Mouse (Mus musculus) midbrain, embryonic 15.5 days (tissue): ENCODE results near the gene Gm7073. TPM values are rescaled to one million over a fixed set of nuclear protein-coding genes. Genes with fewer than 3 reads are reported as not detected.

Source experiments
- ATAC-seq: fragments of 200-750 bp; cut with Nextera tagmentation; replicated peaks from 2 replicates; pipeline ENCODE4 v1.8.0; 2017; ENCODE audit warnings: moderate TSS enrichment
- H3K27ac ChIP-seq: fragments of 300-500 bp; sonication (generic); 2 replicates; pipeline ENCODE4 v1.5.1; 2015; ENCODE audit warnings: mild to moderate bottlenecking, inconsistent platforms
- H3K27me3 ChIP-seq: fragments of 300-500 bp; sonication (generic); replicated peaks from 2 replicates; pipeline ENCODE4 v1.6.1; 2015; ENCODE audit warnings: inconsistent platforms
- H3K36me3 ChIP-seq: fragments of 300-500 bp; sonication (generic); replicated peaks from 2 replicates; pipeline ENCODE4 v1.6.1; 2015; ENCODE audit warnings: inconsistent platforms
- H3K4me1 ChIP-seq: fragments of 300-500 bp; sonication (generic); 2 replicates; pipeline ENCODE4 v1.6.1; 2015; ENCODE audit warnings: inconsistent platforms
- H3K4me2 ChIP-seq: fragments of 300-500 bp; sonication (generic); 2 replicates; pipeline ENCODE4 v1.6.1; 2015; ENCODE audit warnings: inconsistent platforms, mild to moderate bottlenecking, moderate library complexity
- H3K4me3 ChIP-seq: fragments of 300-500 bp; sonication (generic); 2 replicates; pipeline ENCODE4 v1.5.1; 2015; ENCODE audit warnings: mild to moderate bottlenecking, inconsistent platforms
- H3K9ac ChIP-seq: fragments of 300-500 bp; sonication (generic); 2 replicates; pipeline ENCODE4 v1.6.1; 2015; ENCODE audit warnings: mild to moderate bottlenecking, inconsistent platforms
- H3K9me3 ChIP-seq: fragments of 300-500 bp; sonication (generic); 2 replicates; pipeline ENCODE4 v1.6.1; 2016; ENCODE audit warnings: inconsistent platforms
- WGBS: fragments of 180-500 bp; shearing (Covaris S2); methylation state at CpG from one replicate; pipeline ENCODE4 v1.1.7; 2015; ENCODE audit warnings: mixed read lengths; 5-methylcytosine and 5-hydroxymethylcytosine counted together
- polyA plus RNA-seq: library from polyadenylated mRNA; unstranded; fragments of >200 nt; fragmentation: Nextera tagmentation; extraction: Ambion mirVana; gene quantifications from 2 replicates; pipeline ENCODE4 v1.2.1, GENCODE M21; 2015

Gene Gm7073
- polyA plus RNA-seq = not detected in 2 replicates

DNA sequence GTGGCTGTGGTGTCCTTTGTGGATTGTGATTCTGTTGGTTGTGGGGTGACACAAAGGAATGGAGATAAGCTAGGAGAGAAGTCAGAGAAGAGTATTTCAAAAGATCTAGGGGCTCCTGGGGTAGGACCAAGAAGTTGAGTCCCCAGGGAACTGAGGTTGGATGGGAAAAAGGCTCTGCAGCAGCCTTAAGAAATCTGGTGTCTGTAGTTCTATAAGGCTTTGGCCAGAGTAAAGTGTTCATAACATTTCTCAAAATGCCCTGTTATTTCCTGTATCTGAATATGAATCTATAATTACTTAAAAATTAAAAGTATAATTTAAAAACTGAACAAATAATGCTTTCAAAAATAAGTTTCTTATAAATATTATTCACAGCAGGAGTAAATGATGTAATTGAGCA is at the start of gene Gm7073:
Gm7073 (minus strand) TSS at position 101 of the 400 bp plus-strand sequence.
- Histone ChIP-seq H3K9me3 (no peaks in the 10 kb centered on the region), H3K4me2 (no peak within 1 kb of the TSS), H3K27ac (no peak within 1 kb of the TSS), H3K4me3 (no peak within 1 kb of the TSS), H3K9ac (no peak within 1 kb of the TSS), H3K27me3 (no peaks in the 10 kb centered on the region), H3K4me1 (no peaks in the 10 kb centered on the region), H3K36me3 (no peaks in the 10 kb centered on the region)
- ATAC-seq = no peak

DNA sequence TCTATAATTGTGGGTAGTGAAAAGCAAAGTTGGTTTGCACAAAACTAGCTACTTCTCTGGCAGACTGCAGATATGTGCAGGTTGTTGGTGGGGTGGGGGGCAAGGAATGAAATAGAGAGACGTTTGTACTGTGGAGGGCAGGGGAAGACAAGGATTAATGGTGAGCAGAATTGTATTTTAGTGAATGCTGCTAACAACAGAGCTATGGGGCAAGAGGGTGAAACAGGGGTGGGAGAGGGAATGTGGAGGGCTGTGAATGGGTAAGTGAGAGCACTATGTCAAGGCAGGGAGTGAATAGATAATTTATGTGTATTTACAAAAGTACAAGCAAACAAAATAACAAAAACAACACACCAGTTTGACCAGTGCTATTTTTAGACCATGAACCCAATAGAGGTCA is 31.5 kb upstream of the Gm7073 start:
- Histone ChIP-seq H3K36me3 (no peaks in the 10 kb centered on the region), H3K9ac (no peak overlapping the region), H3K4me2 (no peak overlapping the region), H3K4me1 (no peaks in the 10 kb centered on the region), H3K4me3 (no peak overlapping the region), H3K27ac (no peak overlapping the region), H3K27me3 (no peaks in the 10 kb centered on the region), H3K9me3 (no peaks in the 10 kb centered on the region)
- 14% methylated on average over 1 of the region's 1 CpGs for WGBS
- no peak for ATAC-seq

DNA sequence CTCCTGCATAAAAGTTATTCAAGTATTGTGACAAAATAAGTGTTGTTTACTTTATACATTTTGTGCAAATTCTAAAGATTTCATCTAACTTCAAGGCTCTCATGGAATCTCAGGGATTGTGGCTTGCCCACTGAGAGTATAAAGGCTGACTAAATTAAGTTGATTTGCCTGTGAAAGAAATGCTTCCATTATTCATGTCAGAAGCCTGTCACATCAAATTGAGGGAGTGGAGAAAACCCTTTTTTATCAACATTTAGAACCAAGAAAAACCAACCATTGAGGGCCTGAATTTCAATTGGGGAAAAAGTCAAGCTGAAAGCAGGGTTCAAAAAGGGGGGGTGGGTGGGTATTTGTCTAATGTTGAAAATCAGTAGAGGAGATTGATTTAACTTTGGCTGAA is 30.0 kb upstream of the Gm7073 start:
- H3K27me3 ChIP-seq = no peaks in the 10 kb centered on the region
- no peak overlapping the region for H3K4me2 ChIP-seq
- H3K4me3 ChIP-seq = no peak overlapping the region
- H3K9ac ChIP-seq = no peak overlapping the region
- no peak for ATAC-seq
- H3K27ac ChIP-seq = no peak overlapping the region
- H3K36me3 ChIP-seq = no peaks in the 10 kb centered on the region
- H3K4me1 ChIP-seq = no peaks in the 10 kb centered on the region
- no peaks in the 10 kb centered on the region for H3K9me3 ChIP-seq

DNA sequence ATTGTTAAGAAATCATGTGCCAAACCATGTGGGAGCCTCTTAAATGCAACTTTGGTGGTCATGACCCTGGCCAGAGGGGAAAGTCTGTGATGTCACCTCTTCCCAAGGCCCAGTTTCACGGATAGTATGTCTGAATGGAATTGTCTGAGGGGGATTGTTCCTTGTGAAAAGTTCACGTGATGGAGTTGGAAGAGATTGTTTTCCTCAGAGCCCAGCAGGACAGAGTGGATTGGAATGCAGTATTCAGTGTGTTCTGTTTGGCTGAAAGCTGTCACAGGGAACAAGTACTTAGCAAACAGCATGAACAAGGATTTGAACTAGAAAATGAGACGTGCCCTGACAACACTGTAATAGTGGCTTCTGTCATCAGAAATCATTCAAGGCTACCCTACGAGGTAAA is 16.2 kb upstream of the Gm7073 start:
- no peaks in the 10 kb centered on the region for H3K9me3 ChIP-seq
- no peaks in the 10 kb centered on the region for H3K27me3 ChIP-seq
- H3K4me3 ChIP-seq = no peak overlapping the region
- 24% methylated on average over 4 of the region's 4 CpGs for WGBS
- no peak overlapping the region for H3K9ac ChIP-seq
- no peaks in the 10 kb centered on the region for H3K36me3 ChIP-seq
- no peak for ATAC-seq
- no peaks in the 10 kb centered on the region for H3K4me1 ChIP-seq
- no peak overlapping the region for H3K4me2 ChIP-seq
- H3K27ac ChIP-seq = no peak overlapping the region

DNA sequence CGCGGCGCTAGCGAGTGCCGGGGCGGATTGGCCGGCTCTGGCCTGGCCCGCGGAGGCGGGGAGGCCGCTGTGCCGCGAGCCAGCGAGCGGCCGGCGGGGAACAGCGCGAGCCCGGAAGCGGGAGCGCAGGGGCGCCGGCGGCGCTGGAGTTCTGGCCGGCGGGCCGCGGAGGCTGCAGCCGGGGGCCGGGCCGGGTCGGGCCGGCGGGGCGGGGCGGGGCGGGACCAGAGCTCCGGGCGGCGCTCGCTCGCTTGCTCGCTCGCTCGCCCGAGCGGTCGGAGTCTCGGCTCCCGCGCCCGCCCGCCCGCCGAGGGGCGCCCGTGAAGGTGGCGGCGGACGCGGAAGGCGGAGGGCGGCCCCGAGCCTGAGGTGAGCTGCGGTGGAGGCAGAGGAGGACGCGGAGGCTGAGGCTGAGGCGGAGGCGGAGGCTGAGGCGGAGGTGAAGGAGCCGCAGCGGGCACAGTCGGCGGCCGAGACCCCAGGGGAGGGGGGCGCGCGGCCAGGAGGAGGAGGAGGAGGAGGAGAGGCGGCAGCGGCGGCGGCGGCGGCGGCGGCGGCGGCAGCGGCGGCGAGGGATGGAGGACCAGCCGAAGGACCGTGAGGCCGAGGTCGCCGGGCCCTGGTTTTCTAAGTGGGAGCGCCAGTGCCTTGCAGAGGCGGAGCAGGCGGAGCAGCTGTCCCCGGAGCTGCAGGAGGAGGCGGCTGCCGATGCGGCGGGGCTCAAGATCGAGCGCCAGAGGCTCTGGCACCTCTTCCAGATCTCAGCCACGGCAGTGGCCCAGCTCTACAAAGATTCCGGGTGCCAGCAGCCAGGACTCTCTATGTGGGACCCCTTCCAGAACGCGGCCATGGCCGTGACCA is 8.6 kb upstream of the Gm7073 start:
- no peaks in the 10 kb centered on the region for H3K36me3 ChIP-seq
- H3K4me1 ChIP-seq = 0 out of 2 replicates have a peak, but pooled peaks cover 3% of the 10 kb centered on the region
- peak overlapping the region; percentile 86 for H3K27ac ChIP-seq
- H3K4me2 ChIP-seq = peak overlapping the region; percentile 56
- 25% methylated on average over 66 of the region's 113 CpGs for WGBS
- no peaks in the 10 kb centered on the region for H3K27me3 ChIP-seq
- peak; percentile 91 for ATAC-seq
- peak overlapping the region; percentile 58 for H3K9ac ChIP-seq
- peak overlapping the region; percentile 56 for H3K4me3 ChIP-seq
- no peaks in the 10 kb centered on the region for H3K9me3 ChIP-seq

DNA sequence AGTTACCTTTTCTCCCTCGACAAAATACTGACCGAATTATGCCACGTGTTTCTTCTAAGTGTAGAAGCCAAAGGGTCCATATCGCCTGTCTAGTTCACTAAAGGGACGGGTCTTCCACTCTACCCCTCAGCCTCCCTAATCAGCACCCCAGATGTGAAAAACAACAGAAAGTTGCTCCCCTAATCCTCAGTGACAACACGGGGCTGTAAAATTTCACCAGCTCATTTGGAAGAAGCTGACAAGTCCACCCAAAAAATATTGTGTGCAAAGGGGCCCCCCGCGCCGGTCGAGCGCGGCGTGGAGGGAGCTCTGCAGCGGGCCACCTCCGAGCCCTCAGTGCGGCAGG is 8.0 kb upstream of the Gm7073 start:
- Histone ChIP-seq H3K9ac (peak overlapping the region; percentile 58), H3K36me3 (no peaks in the 10 kb centered on the region), H3K27ac (peak overlapping the region; percentile 86), H3K4me3 (peak overlapping the region; percentile 56), H3K27me3 (no peaks in the 10 kb centered on the region), H3K4me1 (0 out of 2 replicates have a peak, but pooled peaks cover 3% of the 10 kb centered on the region), H3K4me2 (peak overlapping the region; percentile 56), H3K9me3 (no peaks in the 10 kb centered on the region)
- peak; percentile 34 for ATAC-seq
- 18% methylated on average over 16 of the region's 16 CpGs for WGBS

DNA sequence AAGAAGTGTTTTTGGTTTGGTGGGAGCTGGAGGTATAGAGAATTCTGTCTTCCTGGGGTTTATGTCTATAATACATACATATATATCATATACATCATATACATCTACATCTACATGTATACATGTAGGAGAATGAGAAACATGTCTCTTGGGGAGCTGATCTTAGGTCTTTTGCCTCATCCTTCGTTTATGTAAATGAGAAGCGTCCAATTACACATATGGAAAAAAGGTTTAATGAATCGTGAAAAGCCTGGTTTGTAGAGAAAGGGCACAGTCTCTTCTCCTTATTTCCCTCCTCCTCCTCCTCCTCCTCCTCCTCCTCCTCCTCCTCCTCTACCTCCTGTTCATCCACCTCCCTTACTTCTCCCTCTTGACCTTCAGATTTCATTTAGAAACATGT is 6.9 kb upstream of the Gm7073 start:
- Histone ChIP-seq H3K9ac (no peak overlapping the region), H3K27me3 (no peaks in the 10 kb centered on the region), H3K4me2 (no peak overlapping the region), H3K27ac (no peak overlapping the region), H3K4me3 (no peak overlapping the region), H3K4me1 (0 out of 2 replicates have a peak, but pooled peaks cover 3% of the 10 kb centered on the region), H3K36me3 (no peaks in the 10 kb centered on the region), H3K9me3 (no peaks in the 10 kb centered on the region)
- 39% methylated on average over 3 of the region's 3 CpGs for WGBS
- no peak for ATAC-seq

DNA sequence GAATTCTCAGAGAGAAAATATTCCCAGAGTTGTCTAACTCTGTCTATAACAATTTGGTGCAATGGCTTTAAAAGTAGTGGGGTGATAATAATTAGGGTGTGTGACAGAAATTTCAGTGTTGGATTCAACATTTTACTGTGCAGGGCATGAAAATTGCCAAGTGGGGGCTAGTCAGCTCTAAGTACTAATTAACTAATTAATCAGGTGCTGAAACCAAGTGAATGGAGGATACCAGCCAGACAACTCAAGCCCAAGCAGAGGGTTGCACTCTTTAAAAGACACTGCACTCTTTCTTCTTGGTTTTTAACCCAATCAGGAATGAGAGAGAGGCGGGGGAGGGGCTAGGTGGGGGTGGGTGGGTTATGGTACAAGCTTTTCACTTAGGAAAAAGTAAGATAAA is 6.4 kb upstream of the Gm7073 start:
- H3K27me3 ChIP-seq = no peaks in the 10 kb centered on the region
- no peak overlapping the region for H3K9ac ChIP-seq
- H3K4me1 ChIP-seq = 0 out of 2 replicates have a peak, but pooled peaks cover 3% of the 10 kb centered on the region
- no peak overlapping the region for H3K4me2 ChIP-seq
- ATAC-seq = no peak
- H3K9me3 ChIP-seq = no peaks in the 10 kb centered on the region
- no peak overlapping the region for H3K4me3 ChIP-seq
- no peak overlapping the region for H3K27ac ChIP-seq
- 22% methylated on average over 1 of the region's 1 CpGs for WGBS
- H3K36me3 ChIP-seq = no peaks in the 10 kb centered on the region

DNA sequence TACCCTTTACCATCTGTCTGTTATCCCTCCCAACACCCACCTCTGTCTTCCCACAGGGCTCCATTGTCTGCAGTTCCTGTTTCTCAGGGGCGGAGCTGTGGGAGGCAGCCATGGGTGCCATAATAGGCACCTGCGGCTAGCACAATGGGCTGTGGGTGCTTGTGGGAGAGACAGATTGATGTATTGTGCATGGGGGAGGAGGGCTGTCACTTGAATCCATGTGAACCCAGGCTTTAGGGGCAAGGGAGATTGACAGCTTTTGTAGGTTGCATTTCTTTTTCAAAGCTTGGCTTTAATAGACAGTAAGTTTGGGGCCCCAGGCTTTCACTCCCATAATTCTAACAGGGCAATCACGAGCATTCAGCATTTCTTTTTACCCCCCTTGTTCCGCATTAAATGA is 5.0 kb upstream of the Gm7073 start:
- 35% methylated on average over 4 of the region's 4 CpGs for WGBS
- Histone ChIP-seq H3K4me2 (no peak overlapping the region), H3K27ac (no peak overlapping the region), H3K9me3 (no peaks in the 10 kb centered on the region), H3K27me3 (no peaks in the 10 kb centered on the region), H3K36me3 (no peaks in the 10 kb centered on the region), H3K4me3 (no peak overlapping the region), H3K9ac (no peak overlapping the region), H3K4me1 (0 out of 2 replicates have a peak, but pooled peaks cover 3% of the 10 kb centered on the region)
- ATAC-seq = no peak

DNA sequence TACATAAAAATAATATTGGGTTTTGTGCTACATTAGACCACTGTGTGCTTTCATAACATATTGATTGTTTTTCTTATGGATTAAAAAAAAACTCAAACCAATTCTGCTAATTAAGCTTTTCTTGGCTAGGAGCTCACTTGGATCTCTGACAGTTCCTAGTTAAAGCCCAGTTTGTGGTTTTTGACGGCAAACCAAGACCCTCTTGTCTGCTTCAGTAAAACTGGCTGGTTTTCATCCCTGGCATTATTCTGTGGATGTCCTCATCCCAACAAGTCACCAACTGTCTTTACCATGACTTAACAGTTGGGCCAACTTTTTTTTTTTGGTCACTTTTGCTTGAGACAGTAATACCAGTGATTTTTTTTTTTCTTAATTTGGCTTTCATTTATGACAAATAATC is 3.9 kb upstream of the Gm7073 start:
- Histone ChIP-seq H3K36me3 (no peaks in the 10 kb centered on the region), H3K4me3 (no peak overlapping the region), H3K27ac (no peak overlapping the region), H3K27me3 (no peaks in the 10 kb centered on the region), H3K4me1 (no peaks in the 10 kb centered on the region), H3K9me3 (no peaks in the 10 kb centered on the region), H3K4me2 (no peak overlapping the region), H3K9ac (no peak overlapping the region)
- 33% methylated on average over 1 of the region's 1 CpGs for WGBS
- ATAC-seq = no peak

DNA sequence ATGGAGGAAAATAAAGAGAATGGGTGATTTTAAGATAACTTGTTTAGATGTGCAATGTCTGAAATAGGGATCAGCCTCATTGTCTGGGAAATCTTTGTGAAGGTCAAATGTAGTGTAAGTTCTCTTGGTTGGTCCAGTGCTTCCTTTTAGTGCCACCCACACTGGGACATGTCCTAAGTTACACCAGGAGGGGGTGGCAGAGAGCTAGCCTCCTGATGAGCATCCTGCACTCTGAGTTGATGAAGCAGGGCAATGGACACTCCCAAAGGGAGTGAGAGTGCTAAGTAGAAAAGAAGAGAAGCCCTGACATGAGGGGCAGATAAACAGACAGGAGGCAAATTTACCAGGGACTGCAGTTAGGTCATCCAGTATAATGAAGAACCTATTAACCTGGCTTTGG is 35.1 kb downstream of the Gm7073 start:
- Histone ChIP-seq H3K9ac (no peak overlapping the region), H3K27ac (no peak overlapping the region), H3K27me3 (no peaks in the 10 kb centered on the region), H3K36me3 (no peaks in the 10 kb centered on the region), H3K4me1 (no peaks in the 10 kb centered on the region), H3K4me3 (no peak overlapping the region), H3K9me3 (no peaks in the 10 kb centered on the region), H3K4me2 (no peak overlapping the region)
- no peak for ATAC-seq

DNA sequence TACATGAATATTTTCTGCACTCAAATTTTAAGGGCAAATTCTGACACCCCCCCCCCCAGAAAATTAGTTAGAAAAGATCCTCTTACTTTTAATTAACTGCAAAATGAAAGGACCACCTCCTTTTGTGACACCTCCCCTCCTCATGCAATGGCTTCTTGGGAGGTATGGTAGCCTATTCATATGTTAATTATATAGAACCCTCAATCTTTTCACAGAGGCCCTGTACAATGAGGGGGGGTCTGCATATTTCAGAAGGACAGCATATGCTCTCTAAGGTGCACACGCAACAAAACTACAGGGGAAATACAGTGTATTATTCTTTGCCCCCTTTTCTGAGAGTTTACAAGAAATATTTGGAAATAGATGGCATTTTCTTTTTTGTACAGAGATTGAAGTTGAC is 41.3 kb downstream of the Gm7073 start:
- no peak overlapping the region for H3K4me3 ChIP-seq
- H3K36me3 ChIP-seq = no peaks in the 10 kb centered on the region
- H3K27me3 ChIP-seq = no peaks in the 10 kb centered on the region
- no peak for ATAC-seq
- H3K9me3 ChIP-seq = no peaks in the 10 kb centered on the region
- no peak overlapping the region for H3K9ac ChIP-seq
- WGBS = 41% methylated on average over 1 of the region's 1 CpGs
- no peaks in the 10 kb centered on the region for H3K4me1 ChIP-seq
- H3K27ac ChIP-seq = no peak overlapping the region
- no peak overlapping the region for H3K4me2 ChIP-seq

DNA sequence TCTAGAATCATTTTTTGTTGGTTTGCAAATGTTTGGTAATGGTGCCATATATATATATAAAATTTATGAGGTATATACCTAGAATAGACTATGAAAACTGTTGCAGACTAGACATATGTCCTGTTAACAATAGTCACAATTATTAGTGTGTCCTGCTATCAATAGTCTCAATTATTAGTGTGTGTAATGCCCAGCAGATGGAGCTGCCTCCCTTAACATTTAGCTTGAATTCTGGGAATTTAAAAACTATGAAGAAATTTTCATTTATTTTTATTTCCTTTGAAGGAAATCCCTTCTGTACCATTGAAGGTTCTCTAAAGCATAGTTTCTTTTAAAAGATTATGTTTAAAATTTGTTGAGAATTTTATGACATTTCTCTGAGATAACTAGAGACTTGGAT is 43.7 kb downstream of the Gm7073 start:
- no peak overlapping the region for H3K4me2 ChIP-seq
- H3K36me3 ChIP-seq = no peaks in the 10 kb centered on the region
- H3K4me1 ChIP-seq = no peaks in the 10 kb centered on the region
- H3K9ac ChIP-seq = no peak overlapping the region
- H3K27me3 ChIP-seq = no peaks in the 10 kb centered on the region
- no peak for ATAC-seq
- no peak overlapping the region for H3K4me3 ChIP-seq
- no peaks in the 10 kb centered on the region for H3K9me3 ChIP-seq
- H3K27ac ChIP-seq = no peak overlapping the region
